Mouse (Mus musculus): ENCODE data around the gene Pik3r1. TPM values are rescaled to one million over a fixed set of nuclear protein-coding genes. Genes with fewer than 3 reads are reported as not detected.

Pik3r1 gene
- polyA plus RNA-seq, 1 experiment from 2014 or later: 16.6 TPM

GRCm38 (mm10) chr13:101736521-101737387 lies 31.3 kb downstream of the Pik3r1 start:
- H3K9ac ChIP-seq (ENCODE audit: low read depth, low read length): no peak overlapping the region
- no peak overlapping the region for H3K27ac ChIP-seq (ENCODE audit: low read depth, low read length)
- H3K4me3 ChIP-seq (ENCODE audit: low read depth, low read length): no peak overlapping the region
- no peak for ATAC-seq (replicated peaks; ENCODE audit: insufficient number of reproducible peaks, low FRiP score, low TSS enrichment)
- WGBS (ENCODE audit: insufficient replicate concordance): 68% methylated on average over 16 of the region's 16 CpGs
- no peaks in the 10 kb centered on the region for H3K27me3 ChIP-seq (ENCODE audit: control insufficient read depth, insufficient read depth, low read length)
- peaks cover 7% of the 10 kb centered on the region; the same call in 1 of the 2 replicates for H3K4me1 ChIP-seq (ENCODE audit: control insufficient read depth, insufficient read depth, low read length)
- H3K4me2 ChIP-seq: no peak overlapping the region
- no peaks in the 10 kb centered on the region for H3K36me3 ChIP-seq (ENCODE audit: control insufficient read depth, insufficient read depth, low read length)
- H3K9me3 ChIP-seq (replicated peaks; ENCODE audit: control insufficient read depth, low read length): no peaks in the 10 kb centered on the region

- Histone ChIP-seq H3K27me3 (ENCODE audit: control insufficient read depth, insufficient read depth, low read length) (no peaks in the 10 kb centered on the region), H3K4me1 (ENCODE audit: control insufficient read depth, insufficient read depth, low read length) (peaks cover 7% of the 10 kb centered on the region; the same call in 1 of the 2 replicates), H3K9me3 (replicated peaks; ENCODE audit: control insufficient read depth, low read length) (no peaks in the 10 kb centered on the region), H3K36me3 (ENCODE audit: control insufficient read depth, insufficient read depth, low read length) (no peaks in the 10 kb centered on the region), H3K9ac (ENCODE audit: low read depth, low read length) (no peak overlapping the region), H3K27ac (ENCODE audit: low read depth, low read length) (no peak overlapping the region), H3K4me2 (no peak overlapping the region), H3K4me3 (ENCODE audit: low read depth, low read length) (no peak overlapping the region)
- 62% methylated on average over 8 of the region's 8 CpGs for WGBS (ENCODE audit: insufficient replicate concordance)
- ATAC-seq (replicated peaks; ENCODE audit: insufficient number of reproducible peaks, low FRiP score, low TSS enrichment): no peak
Observed at GRCm38 (mm10) chr13:101735364-101736120, 32.5 kb downstream of the Pik3r1 start.

GRCm38 (mm10) chr13:101734227-101734626 lies 33.8 kb downstream of the Pik3r1 start:
- 84% methylated on average over 7 of the region's 7 CpGs for WGBS (ENCODE audit: insufficient replicate concordance)
- no peak for ATAC-seq (replicated peaks; ENCODE audit: insufficient number of reproducible peaks, low FRiP score, low TSS enrichment)

GRCm38 (mm10) chr13:101732675-101733074 lies 35.3 kb downstream of the Pik3r1 start:
- no peak overlapping the region for H3K9ac ChIP-seq (ENCODE audit: low read depth, low read length)
- H3K9me3 ChIP-seq (replicated peaks; ENCODE audit: control insufficient read depth, low read length): no peaks in the 10 kb centered on the region
- H3K27me3 ChIP-seq (ENCODE audit: control insufficient read depth, insufficient read depth, low read length): no peaks in the 10 kb centered on the region
- no peak for ATAC-seq (replicated peaks; ENCODE audit: insufficient number of reproducible peaks, low FRiP score, low TSS enrichment)
- 79% methylated on average over 10 of the region's 10 CpGs for WGBS (ENCODE audit: insufficient replicate concordance)
- no peak overlapping the region for H3K27ac ChIP-seq (ENCODE audit: low read depth, low read length)
- no peaks in the 10 kb centered on the region for H3K36me3 ChIP-seq (ENCODE audit: control insufficient read depth, insufficient read depth, low read length)
- no peak overlapping the region for H3K4me3 ChIP-seq (ENCODE audit: low read depth, low read length)
- peaks cover 16% of the 10 kb centered on the region for H3K4me1 ChIP-seq (ENCODE audit: control insufficient read depth, insufficient read depth, low read length)
- no peak overlapping the region for H3K4me2 ChIP-seq

More at GRCm38 (mm10) chr13:101734227-101734626, 33.8 kb downstream of the Pik3r1 start:
- H3K36me3 ChIP-seq (ENCODE audit: control insufficient read depth, insufficient read depth, low read length): no peaks in the 10 kb centered on the region
- no peak overlapping the region for H3K4me3 ChIP-seq (ENCODE audit: low read depth, low read length)
- no peak overlapping the region for H3K9ac ChIP-seq (ENCODE audit: low read depth, low read length)
- no peaks in the 10 kb centered on the region for H3K27me3 ChIP-seq (ENCODE audit: control insufficient read depth, insufficient read depth, low read length)
- peaks cover 15% of the 10 kb centered on the region for H3K4me1 ChIP-seq (ENCODE audit: control insufficient read depth, insufficient read depth, low read length)
- no peak overlapping the region for H3K27ac ChIP-seq (ENCODE audit: low read depth, low read length)
- H3K4me2 ChIP-seq: no peak overlapping the region
- no peaks in the 10 kb centered on the region for H3K9me3 ChIP-seq (replicated peaks; ENCODE audit: control insufficient read depth, low read length)

- no peak overlapping the region for H3K4me2 ChIP-seq
- H3K9me3 ChIP-seq (replicated peaks; ENCODE audit: control insufficient read depth, low read length): no peaks in the 10 kb centered on the region
- no peak for ATAC-seq (replicated peaks; ENCODE audit: insufficient number of reproducible peaks, low FRiP score, low TSS enrichment)
- no peaks in the 10 kb centered on the region for H3K27me3 ChIP-seq (ENCODE audit: control insufficient read depth, insufficient read depth, low read length)
- H3K9ac ChIP-seq (ENCODE audit: low read depth, low read length): no peak overlapping the region
- H3K27ac ChIP-seq (ENCODE audit: low read depth, low read length): no peak overlapping the region
- WGBS (ENCODE audit: insufficient replicate concordance): 65% methylated on average over 7 of the region's 7 CpGs
- H3K36me3 ChIP-seq (ENCODE audit: control insufficient read depth, insufficient read depth, low read length): no peaks in the 10 kb centered on the region
- H3K4me1 ChIP-seq (ENCODE audit: control insufficient read depth, insufficient read depth, low read length): peaks cover 16% of the 10 kb centered on the region
- H3K4me3 ChIP-seq (ENCODE audit: low read depth, low read length): no peak overlapping the region
Observed at GRCm38 (mm10) chr13:101731777-101732176, 36.2 kb downstream of the Pik3r1 start.

- Histone ChIP-seq H3K27ac (ENCODE audit: low read depth, low read length) (no peak overlapping the region), H3K36me3 (ENCODE audit: control insufficient read depth, insufficient read depth, low read length) (no peaks in the 10 kb centered on the region), H3K27me3 (ENCODE audit: control insufficient read depth, insufficient read depth, low read length) (no peaks in the 10 kb centered on the region), H3K4me1 (ENCODE audit: control insufficient read depth, insufficient read depth, low read length) (peaks cover 13% of the 10 kb centered on the region), H3K9me3 (replicated peaks; ENCODE audit: control insufficient read depth, low read length) (no peaks in the 10 kb centered on the region), H3K4me3 (ENCODE audit: low read depth, low read length) (no peak overlapping the region), H3K9ac (ENCODE audit: low read depth, low read length) (no peak overlapping the region), H3K4me2 (no peak overlapping the region)
- WGBS (ENCODE audit: insufficient replicate concordance): 76% methylated on average over 8 of the region's 8 CpGs
- no peak for ATAC-seq (replicated peaks; ENCODE audit: insufficient number of reproducible peaks, low FRiP score, low TSS enrichment)
Observed at GRCm38 (mm10) chr13:101730351-101730750, 37.7 kb downstream of the Pik3r1 start.

GRCm38 (mm10) chr13:101729248-101730055 lies 38.6 kb downstream of the Pik3r1 start:
- ATAC-seq (replicated peaks; ENCODE audit: insufficient number of reproducible peaks, low FRiP score, low TSS enrichment): no peak; the same call in 1 of the 2 replicates
- WGBS (ENCODE audit: insufficient replicate concordance): 67% methylated on average over 4 of the region's 4 CpGs

GRCm38 (mm10) chr13:101728816-101729215 lies 39.2 kb downstream of the Pik3r1 start:
- WGBS (ENCODE audit: insufficient replicate concordance): 62% methylated on average over 7 of the region's 7 CpGs
- ATAC-seq (replicated peaks; ENCODE audit: insufficient number of reproducible peaks, low FRiP score, low TSS enrichment): no peak
- H3K27ac ChIP-seq (ENCODE audit: low read depth, low read length): no peak overlapping the region

More at GRCm38 (mm10) chr13:101729248-101730055, 38.6 kb downstream of the Pik3r1 start:
- H3K36me3 ChIP-seq (ENCODE audit: control insufficient read depth, insufficient read depth, low read length): no peaks in the 10 kb centered on the region
- H3K4me1 ChIP-seq (ENCODE audit: control insufficient read depth, insufficient read depth, low read length): peaks cover 13% of the 10 kb centered on the region
- no peaks in the 10 kb centered on the region for H3K27me3 ChIP-seq (ENCODE audit: control insufficient read depth, insufficient read depth, low read length)
- H3K9me3 ChIP-seq (replicated peaks; ENCODE audit: control insufficient read depth, low read length): no peaks in the 10 kb centered on the region
- no peak overlapping the region for H3K4me2 ChIP-seq
- H3K27ac ChIP-seq (ENCODE audit: low read depth, low read length): no peak overlapping the region
- no peak overlapping the region for H3K4me3 ChIP-seq (ENCODE audit: low read depth, low read length)
- H3K9ac ChIP-seq (ENCODE audit: low read depth, low read length): no peak overlapping the region

More at GRCm38 (mm10) chr13:101728816-101729215, 39.2 kb downstream of the Pik3r1 start:
- H3K4me1 ChIP-seq (ENCODE audit: control insufficient read depth, insufficient read depth, low read length): peaks cover 13% of the 10 kb centered on the region
- H3K36me3 ChIP-seq (ENCODE audit: control insufficient read depth, insufficient read depth, low read length): no peaks in the 10 kb centered on the region
- no peaks in the 10 kb centered on the region for H3K9me3 ChIP-seq (replicated peaks; ENCODE audit: control insufficient read depth, low read length)
- H3K4me3 ChIP-seq (ENCODE audit: low read depth, low read length): no peak overlapping the region
- no peaks in the 10 kb centered on the region for H3K27me3 ChIP-seq (ENCODE audit: control insufficient read depth, insufficient read depth, low read length)
- no peak overlapping the region for H3K9ac ChIP-seq (ENCODE audit: low read depth, low read length)
- no peak overlapping the region for H3K4me2 ChIP-seq

All from heart, embryonic 11.5 days (tissue).